Mouse (Mus musculus): ENCODE data around the gene Krt222. TPM values are rescaled to one million over a fixed set of nuclear protein-coding genes. Genes with fewer than 3 reads are reported as not detected.

Gene Krt222
- total and polyA plus RNA-seq, 2 experiments from 2014 or later: 4.5 to 6.9 TPM

GRCm38 (mm10) chr11:99187348-99187747, 56.5 kb downstream of the Krt222 start:
- TF ChIP-seq CTCF (IDR thresholded peaks at IDR 0.05; ENCODE audit: low read depth) (no peak), EP300 (IDR thresholded peaks at IDR 0.05; ENCODE audit: low read depth) (no peak)
- ATAC-seq (ENCODE audit: insufficient read depth, low read depth): no peak
- Histone ChIP-seq H3K36me3 (replicated peaks; ENCODE audit: control insufficient read depth, insufficient read depth, low read length) (no peaks in the 10 kb centered on the region), H3K4me2 (ENCODE audit: low read depth, low read length) (no peak overlapping the region), H3K27ac (ENCODE audit: low read depth) (no peak overlapping the region), H3K4me1 (ENCODE audit: control insufficient read depth, insufficient read depth) (peaks cover 4% of the 10 kb centered on the region; the same call in 1 of the 2 replicates), H3K4me3 (ENCODE audit: low read depth, low read length) (no peak overlapping the region), H3K9me3 (replicated peaks; ENCODE audit: control insufficient read depth, low read length) (no peaks in the 10 kb centered on the region), H3K27me3 (ENCODE audit: control insufficient read depth, insufficient read depth, low read length) (peaks cover 5% of the 10 kb centered on the region; the same call in 1 of the 2 replicates), H3K9ac (replicated peaks; ENCODE audit: low read depth, low read length) (no peak overlapping the region)
- no peak for DNase-seq (ENCODE audit: low spot score)
- WGBS: 84% methylated on average over 4 of the region's 4 CpGs

GRCm38 (mm10) chr11:99186836-99187235, 57.0 kb downstream of the Krt222 start:
- no peak overlapping the region for H3K27ac ChIP-seq (ENCODE audit: low read depth)
- DNase-seq (ENCODE audit: low spot score) (no peak), ATAC-seq (ENCODE audit: insufficient read depth, low read depth) (no peak)
- H3K4me1 ChIP-seq (ENCODE audit: control insufficient read depth, insufficient read depth): peaks cover 5% of the 10 kb centered on the region; the same call in 1 of the 2 replicates
- WGBS: 69% methylated on average over 2 of the region's 2 CpGs
- TF ChIP-seq CTCF (IDR thresholded peaks at IDR 0.05; ENCODE audit: low read depth) (no peak), EP300 (IDR thresholded peaks at IDR 0.05; ENCODE audit: low read depth) (no peak)
- H3K9ac ChIP-seq (replicated peaks; ENCODE audit: low read depth, low read length): no peak overlapping the region
- no peak overlapping the region for H3K4me2 ChIP-seq (ENCODE audit: low read depth, low read length)
- no peak overlapping the region for H3K4me3 ChIP-seq (ENCODE audit: low read depth, low read length)
- no peaks in the 10 kb centered on the region for H3K36me3 ChIP-seq (replicated peaks; ENCODE audit: control insufficient read depth, insufficient read depth, low read length)
- no peaks in the 10 kb centered on the region for H3K9me3 ChIP-seq (replicated peaks; ENCODE audit: control insufficient read depth, low read length)
- peaks cover 5% of the 10 kb centered on the region; the same call in 1 of the 2 replicates for H3K27me3 ChIP-seq (ENCODE audit: control insufficient read depth, insufficient read depth, low read length)

Other genes starting within 250 kb of the Krt222 start
- gene Top2a, start 219.9 kb downstream of the Krt222 start, total RNA-seq (2014; rRNA removed; ENCODE audit: low replicate concordance): 52.9 and 91.1 TPM in 2 replicates
- 38.2 and 38.9 TPM in 2 replicates for gene Top2a, start 219.9 kb downstream of the Krt222 start, polyA plus RNA-seq (2015; fragmentation: Nextera tagmentation; extraction: Ambion mirVana)
- 221 and 277 TPM in 2 replicates for gene Igfbp4, start 202.8 kb downstream of the Krt222 start, total RNA-seq (2014; rRNA removed; ENCODE audit: low replicate concordance)
- 186 and 201 TPM in 2 replicates for gene Igfbp4, start 202.8 kb downstream of the Krt222 start, polyA plus RNA-seq (2015; fragmentation: Nextera tagmentation; extraction: Ambion mirVana)
- 0.69 TPM in 1 of 2 replicates, not detected in the other for gene Tns4, start 154.8 kb downstream of the Krt222 start, total RNA-seq (2014; rRNA removed; ENCODE audit: low replicate concordance)
- 0.05 and 0.12 TPM in 2 replicates for gene Tns4, start 154.8 kb downstream of the Krt222 start, polyA plus RNA-seq (2015; fragmentation: Nextera tagmentation; extraction: Ambion mirVana)
- gene Ccr7, start 89.0 kb downstream of the Krt222 start, total RNA-seq (2014; rRNA removed; ENCODE audit: low replicate concordance): 0.73 TPM in 1 of 2 replicates, not detected in the other
- 0.11 TPM in 2 replicates for gene Ccr7, start 89.0 kb downstream of the Krt222 start, polyA plus RNA-seq (2015; fragmentation: Nextera tagmentation; extraction: Ambion mirVana)
- gene Smarce1, start 13.1 kb downstream of the Krt222 start, total RNA-seq (2014; rRNA removed; ENCODE audit: low replicate concordance): 53.6 and 96.9 TPM in 2 replicates
- 115 and 126 TPM in 2 replicates for gene Smarce1, start 13.1 kb downstream of the Krt222 start, polyA plus RNA-seq (2015; fragmentation: Nextera tagmentation; extraction: Ambion mirVana)
- not detected in 2 replicates for gene Krt24, start 41.2 kb upstream of the Krt222 start, total RNA-seq (2014; rRNA removed; ENCODE audit: low replicate concordance)
- gene Krt24, start 41.2 kb upstream of the Krt222 start, polyA plus RNA-seq (2015; fragmentation: Nextera tagmentation; extraction: Ambion mirVana): not detected in 2 replicates
- gene Krt25, start 78.9 kb upstream of the Krt222 start, total RNA-seq (2014; rRNA removed; ENCODE audit: low replicate concordance): not detected in 2 replicates
- 0.07 and 0.12 TPM in 2 replicates for gene Krt25, start 78.9 kb upstream of the Krt222 start, polyA plus RNA-seq (2015; fragmentation: Nextera tagmentation; extraction: Ambion mirVana)
- gene Krt26, start 93.9 kb upstream of the Krt222 start, total RNA-seq (2014; rRNA removed; ENCODE audit: low replicate concordance): not detected in 2 replicates
- gene Krt26, start 93.9 kb upstream of the Krt222 start, polyA plus RNA-seq (2015; fragmentation: Nextera tagmentation; extraction: Ambion mirVana): not detected in 2 replicates
- gene Krt27, start 107.0 kb upstream of the Krt222 start, total RNA-seq (2014; rRNA removed; ENCODE audit: low replicate concordance): not detected in 2 replicates
- gene Krt27, start 107.0 kb upstream of the Krt222 start, polyA plus RNA-seq (2015; fragmentation: Nextera tagmentation; extraction: Ambion mirVana): not detected in 2 replicates
- gene Krt28, start 130.8 kb upstream of the Krt222 start, total RNA-seq (2014; rRNA removed; ENCODE audit: low replicate concordance): 3.1 TPM in 1 of 2 replicates, not detected in the other
- gene Krt28, start 130.8 kb upstream of the Krt222 start, polyA plus RNA-seq (2015; fragmentation: Nextera tagmentation; extraction: Ambion mirVana): 0.10 and 0.14 TPM in 2 replicates
- 0.31 and 0.84 TPM in 2 replicates for gene Krt10, start 145.3 kb upstream of the Krt222 start, total RNA-seq (2014; rRNA removed; ENCODE audit: low replicate concordance)
- gene Krt10, start 145.3 kb upstream of the Krt222 start, polyA plus RNA-seq (2015; fragmentation: Nextera tagmentation; extraction: Ambion mirVana): 20.4 and 22.6 TPM in 2 replicates
- gene Krt12, start 178.2 kb upstream of the Krt222 start, total RNA-seq (2014; rRNA removed; ENCODE audit: low replicate concordance): not detected in 2 replicates
- not detected in 2 replicates for gene Krt12, start 178.2 kb upstream of the Krt222 start, polyA plus RNA-seq (2015; fragmentation: Nextera tagmentation; extraction: Ambion mirVana)
- gene Krt20, start 194.1 kb upstream of the Krt222 start, total RNA-seq (2014; rRNA removed; ENCODE audit: low replicate concordance): not detected in 2 replicates
- 0.26 and 0.38 TPM in 2 replicates for gene Krt20, start 194.1 kb upstream of the Krt222 start, polyA plus RNA-seq (2015; fragmentation: Nextera tagmentation; extraction: Ambion mirVana)
- not detected in 2 replicates for gene Krt23, start 249.1 kb upstream of the Krt222 start, total RNA-seq (2014; rRNA removed; ENCODE audit: low replicate concordance)
- gene Krt23, start 249.1 kb upstream of the Krt222 start, polyA plus RNA-seq (2015; fragmentation: Nextera tagmentation; extraction: Ambion mirVana): 0.07 and 0.12 TPM in 2 replicates

All from heart, postnatal 0 days (tissue).